Mouse (Mus musculus): ENCODE data around the gene Esrra. TPM values are rescaled to one million over a fixed set of nuclear protein-coding genes. Genes with fewer than 3 reads are reported as not detected.

The Esrra gene
- polyA plus RNA-seq, 1 experiment from 2014 or later = 3.1 TPM

DNA sequence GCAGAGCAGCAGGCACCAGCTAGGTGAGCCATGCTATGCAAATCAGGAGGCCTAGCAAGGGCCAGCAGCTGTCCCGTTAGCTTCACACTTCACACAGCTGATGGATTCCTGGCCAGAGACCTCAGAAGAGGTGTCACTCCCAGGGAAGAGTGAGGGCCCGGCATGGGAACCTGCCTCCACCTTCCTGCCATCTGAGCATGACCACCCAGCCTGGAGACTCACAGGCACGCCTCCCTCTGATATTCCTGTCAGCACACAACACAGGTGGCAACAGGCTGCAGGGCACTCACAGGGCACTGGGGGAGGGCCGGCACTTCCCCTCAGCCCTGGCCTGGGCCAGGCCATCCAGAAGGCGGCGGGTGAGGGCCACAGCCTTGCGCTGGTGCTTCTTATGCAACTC is 33.8 kb upstream of the Esrra start:
- no peak overlapping the region for H3K4me2 ChIP-seq
- no peaks in the 10 kb centered on the region for H3K27me3 ChIP-seq (ENCODE audit: insufficient read depth, low read length)
- peaks cover 11% of the 10 kb centered on the region for H3K4me1 ChIP-seq (ENCODE audit: insufficient read depth)
- no peak overlapping the region for H3K9ac ChIP-seq
- no peak for DNase-seq
- no peak for TF ChIP-seq CTCF (IDR thresholded peaks at IDR 0.05; ENCODE audit: low read depth)
- no peak overlapping the region for H3K4me3 ChIP-seq (ENCODE audit: low read depth, low read length)
- no peak overlapping the region for H3K27ac ChIP-seq (ENCODE audit: low read depth)
- H3K9me3 ChIP-seq (ENCODE audit: low read depth, low read length) = no peaks in the 10 kb centered on the region
- peaks cover 67% of the 10 kb centered on the region for H3K36me3 ChIP-seq (ENCODE audit: insufficient read depth)
- ATAC-seq (ENCODE audit: insufficient read depth) = no peak
- 68% methylated on average over 7 of the region's 7 CpGs for WGBS

DNA sequence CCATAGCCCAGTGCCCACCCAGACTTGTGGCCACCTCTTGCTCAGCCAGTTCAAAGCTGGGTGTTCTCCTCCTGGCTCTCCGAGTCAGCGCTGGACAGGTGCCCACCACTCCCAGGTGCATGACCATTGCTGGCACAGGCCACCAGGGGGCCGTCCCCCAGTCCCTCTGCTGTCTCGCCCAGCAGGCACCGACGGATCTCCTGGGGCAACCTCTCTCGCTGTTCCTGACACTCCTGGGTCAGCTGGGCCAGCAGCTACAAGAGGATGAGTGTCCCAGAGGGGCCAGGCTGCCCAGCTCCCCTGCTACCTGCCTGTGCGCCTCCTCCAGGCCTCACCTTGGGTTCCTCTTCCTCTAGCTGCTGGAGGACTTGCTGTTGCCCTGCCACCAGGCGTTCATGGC is 32.4 kb upstream of the Esrra start:
- H3K36me3 ChIP-seq (ENCODE audit: insufficient read depth) = peaks cover 57% of the 10 kb centered on the region
- WGBS = 45% methylated on average over 9 of the region's 9 CpGs
- DNase-seq = peak; percentile 41
- no peaks in the 10 kb centered on the region for H3K9me3 ChIP-seq (ENCODE audit: low read depth, low read length)
- H3K4me1 ChIP-seq (ENCODE audit: insufficient read depth) = peaks cover 17% of the 10 kb centered on the region
- no peak overlapping the region for H3K4me2 ChIP-seq
- H3K9ac ChIP-seq = no peak overlapping the region
- ATAC-seq (ENCODE audit: insufficient read depth) = no peak
- no peaks in the 10 kb centered on the region for H3K27me3 ChIP-seq (ENCODE audit: insufficient read depth, low read length)
- no peak overlapping the region for H3K27ac ChIP-seq (ENCODE audit: low read depth)
- peak; percentile 71 for TF ChIP-seq CTCF (IDR thresholded peaks at IDR 0.05; ENCODE audit: low read depth)
- no peak overlapping the region for H3K4me3 ChIP-seq (ENCODE audit: low read depth, low read length)

DNA sequence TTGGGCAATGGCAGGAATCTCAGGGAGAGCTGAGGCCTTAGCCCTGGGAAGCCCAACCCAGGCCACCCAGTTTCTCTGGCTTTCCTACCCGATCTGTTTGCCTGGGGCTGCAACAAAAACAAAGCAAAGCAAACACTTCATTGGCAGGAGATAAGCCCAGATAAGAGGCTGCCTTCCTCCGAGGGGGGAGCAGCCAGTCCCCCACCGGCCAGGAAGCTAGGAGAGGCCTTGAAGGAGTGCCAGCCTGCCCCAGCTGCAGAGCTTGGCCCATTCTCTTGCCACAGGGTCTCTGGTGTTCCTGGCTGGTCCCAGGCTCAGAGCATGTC is 31.1 kb upstream of the Esrra start:
- Histone ChIP-seq H3K36me3 (ENCODE audit: insufficient read depth) (peaks cover 45% of the 10 kb centered on the region), H3K4me2 (peak overlapping the region; percentile 95), H3K9ac (peak overlapping the region; percentile 73), H3K27me3 (ENCODE audit: insufficient read depth, low read length) (no peaks in the 10 kb centered on the region), H3K4me1 (ENCODE audit: insufficient read depth) (peaks cover 17% of the 10 kb centered on the region), H3K9me3 (ENCODE audit: low read depth, low read length) (no peaks in the 10 kb centered on the region), H3K4me3 (ENCODE audit: low read depth, low read length) (peak overlapping the region; percentile 55), H3K27ac (ENCODE audit: low read depth) (peak overlapping the region; percentile 99)
- whole genome bisulfite sequencing = 5% methylated on average over 3 of the region's 3 CpGs
- peak; percentile 58 for DNase-seq
- ATAC-seq (ENCODE audit: insufficient read depth) = peak; percentile 9; the same call in 1 of the 2 replicates
- no peak for TF ChIP-seq CTCF (IDR thresholded peaks at IDR 0.05; ENCODE audit: low read depth)

DNA sequence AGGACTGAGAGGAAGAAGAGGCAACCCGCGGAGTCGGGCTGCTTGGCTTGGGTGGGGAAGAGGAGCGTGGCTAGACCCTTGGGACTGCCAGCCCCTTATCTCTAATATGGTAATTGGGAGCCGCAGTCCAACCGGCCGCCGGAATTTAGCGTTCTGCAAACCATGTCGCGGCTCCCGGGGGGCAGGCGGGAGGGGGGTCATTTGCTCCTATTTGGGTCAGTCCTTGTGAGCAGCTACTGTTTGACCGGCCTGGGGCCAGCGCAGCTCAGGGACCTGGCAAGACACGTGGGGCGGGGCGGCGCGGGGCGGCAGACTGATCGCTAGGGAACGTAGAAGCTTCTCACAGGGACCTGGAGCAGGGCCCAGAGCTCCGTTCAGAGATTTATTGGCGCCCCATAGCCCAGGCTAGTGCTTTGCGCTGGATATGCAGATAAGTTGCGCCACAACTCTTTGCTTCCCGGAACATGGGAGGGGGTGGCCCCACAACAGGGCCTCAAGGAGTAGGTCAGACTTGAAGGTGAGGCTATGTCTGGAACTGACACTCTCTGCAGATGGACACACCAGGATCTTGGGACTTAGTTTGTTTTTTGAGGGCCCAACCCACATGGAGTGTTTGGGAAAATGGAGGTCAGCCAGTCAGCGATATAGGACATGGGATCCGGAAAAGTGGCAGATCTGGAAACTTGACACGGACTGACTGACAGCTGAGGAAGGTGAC is 30.5 kb upstream of the Esrra start:
- no peak for TF ChIP-seq CTCF (IDR thresholded peaks at IDR 0.05; ENCODE audit: low read depth)
- H3K4me3 ChIP-seq (ENCODE audit: low read depth, low read length) = peak overlapping the region; percentile 55

DNA sequence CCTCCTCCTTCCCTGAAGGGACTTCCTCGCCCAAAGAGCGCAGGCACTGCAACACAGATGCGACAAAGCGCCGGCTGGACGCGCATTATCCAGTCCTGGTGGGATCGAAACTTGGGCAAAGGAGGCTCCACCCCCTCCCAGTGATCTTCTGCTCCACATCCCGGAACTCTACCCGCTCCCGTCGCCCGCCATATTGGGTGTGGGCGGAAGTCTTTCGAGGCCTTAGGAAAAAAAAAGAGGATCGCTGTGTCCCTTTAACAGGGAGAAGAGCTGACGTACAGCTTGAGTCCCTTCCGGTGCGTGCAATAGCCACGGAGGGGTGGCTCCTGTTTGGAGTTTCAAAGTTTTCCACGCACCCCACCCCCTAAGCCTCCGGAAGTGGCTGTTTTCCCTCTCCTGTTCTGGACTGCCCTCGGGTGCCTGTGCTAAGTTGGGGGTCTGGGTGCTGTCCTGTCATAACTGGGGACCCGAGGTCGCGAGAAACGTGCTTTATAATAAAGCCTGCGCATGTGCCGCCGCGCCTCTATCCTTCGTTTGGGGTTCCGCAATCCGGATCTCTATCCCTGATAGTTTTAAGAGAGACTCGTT is 29.9 kb upstream of the Esrra start:
- H3K36me3 ChIP-seq (ENCODE audit: insufficient read depth) = peaks cover 33% of the 10 kb centered on the region
- peak; percentile 80 for ATAC-seq (ENCODE audit: insufficient read depth)

More for the DNA sequence above, 30.5 kb upstream of the Esrra start:
- no peaks in the 10 kb centered on the region for H3K9me3 ChIP-seq (ENCODE audit: low read depth, low read length)
- peaks cover 17% of the 10 kb centered on the region for H3K4me1 ChIP-seq (ENCODE audit: insufficient read depth)
- no peaks in the 10 kb centered on the region for H3K27me3 ChIP-seq (ENCODE audit: insufficient read depth, low read length)
- peak overlapping the region; percentile 95 for H3K4me2 ChIP-seq
- peak overlapping the region; percentile 99 for H3K27ac ChIP-seq (ENCODE audit: low read depth)
- DNase-seq (peak; percentile 86), ATAC-seq (ENCODE audit: insufficient read depth) (peak; percentile 65)
- WGBS = 2% methylated on average over 31 of the region's 31 CpGs
- peak overlapping the region; percentile 73 for H3K9ac ChIP-seq
- peaks cover 40% of the 10 kb centered on the region for H3K36me3 ChIP-seq (ENCODE audit: insufficient read depth)

DNA sequence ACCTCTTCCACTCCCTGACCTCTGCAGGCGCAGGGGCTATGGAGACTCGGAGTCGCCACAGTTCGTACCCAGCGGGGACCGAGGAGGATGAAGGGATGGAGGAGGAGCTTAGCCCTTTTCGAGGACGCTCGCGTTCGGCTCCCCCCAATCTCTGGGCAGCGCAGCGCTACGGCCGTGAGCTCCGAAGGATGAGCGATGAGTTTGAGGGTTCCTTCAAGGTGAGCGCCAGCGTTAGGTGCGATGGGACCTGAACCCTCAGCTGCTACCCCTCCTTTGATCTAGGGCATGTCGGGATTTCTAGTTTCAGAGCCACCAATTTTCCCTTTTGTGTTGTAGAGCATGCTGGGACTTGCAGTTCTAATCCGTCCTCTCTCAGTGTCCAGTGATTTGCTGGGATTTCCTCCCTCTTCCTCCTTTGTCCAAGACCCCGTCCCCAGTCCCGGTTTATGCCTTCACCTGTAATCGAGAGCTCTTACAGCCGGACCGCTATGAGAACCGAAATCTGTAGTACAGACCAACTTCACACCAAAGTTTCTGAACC is 29.1 kb upstream of the Esrra start:
- Histone ChIP-seq H3K27me3 (ENCODE audit: insufficient read depth, low read length) (no peaks in the 10 kb centered on the region), H3K9ac (peak overlapping the region; percentile 73), H3K4me3 (ENCODE audit: low read depth, low read length) (peak overlapping the region; percentile 55), H3K4me1 (ENCODE audit: insufficient read depth) (peaks cover 17% of the 10 kb centered on the region), H3K36me3 (ENCODE audit: insufficient read depth) (peaks cover 27% of the 10 kb centered on the region), H3K4me2 (peak overlapping the region; percentile 95), H3K9me3 (ENCODE audit: low read depth, low read length) (no peaks in the 10 kb centered on the region), H3K27ac (ENCODE audit: low read depth) (peak overlapping the region; percentile 99)
- DNase-seq (peak; percentile 79), ATAC-seq (ENCODE audit: insufficient read depth) (peak; percentile 27)
- under 1% methylated on average over 28 of the region's 28 CpGs for WGBS
- no peak for TF ChIP-seq CTCF (IDR thresholded peaks at IDR 0.05; ENCODE audit: low read depth)

More for the DNA sequence above, 29.9 kb upstream of the Esrra start:
- Histone ChIP-seq H3K4me2 (peak overlapping the region; percentile 95), H3K4me1 (ENCODE audit: insufficient read depth) (peaks cover 17% of the 10 kb centered on the region), H3K4me3 (ENCODE audit: low read depth, low read length) (peak overlapping the region; percentile 55), H3K9ac (peak overlapping the region; percentile 73), H3K9me3 (ENCODE audit: low read depth, low read length) (no peaks in the 10 kb centered on the region), H3K27me3 (ENCODE audit: insufficient read depth, low read length) (no peaks in the 10 kb centered on the region), H3K27ac (ENCODE audit: low read depth) (peak overlapping the region; percentile 99)
- TF ChIP-seq CTCF (IDR thresholded peaks at IDR 0.05; ENCODE audit: low read depth) = no peak
- WGBS = 1% methylated on average over 35 of the region's 35 CpGs
- peak; percentile 96 for DNase-seq

DNA sequence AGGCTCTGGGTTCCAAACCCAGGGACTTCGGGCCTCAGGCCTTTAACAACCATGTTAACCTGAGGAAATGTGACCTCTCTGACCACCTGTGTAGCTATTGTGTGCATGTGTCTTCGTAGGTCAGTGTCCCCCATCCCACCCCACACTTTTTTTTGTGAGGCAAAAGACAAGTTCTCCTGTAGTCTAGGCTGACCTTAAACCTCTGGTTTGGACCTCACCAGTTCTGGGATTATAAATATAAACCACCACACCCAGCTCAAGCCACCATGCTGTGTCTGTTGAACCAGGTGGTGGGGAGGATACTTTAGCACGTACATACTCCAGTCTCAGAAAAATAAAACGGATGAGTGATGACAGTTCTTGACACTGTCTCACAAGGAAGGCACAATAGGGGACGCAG is 28.3 kb upstream of the Esrra start:
- ATAC-seq (ENCODE audit: insufficient read depth) (no peak), DNase-seq (no peak)
- no peak for TF ChIP-seq CTCF (IDR thresholded peaks at IDR 0.05; ENCODE audit: low read depth)
- H3K27ac ChIP-seq (ENCODE audit: low read depth) = peak overlapping the region; percentile 99
- WGBS = 52% methylated on average over 5 of the region's 5 CpGs
- no peaks in the 10 kb centered on the region for H3K9me3 ChIP-seq (ENCODE audit: low read depth, low read length)
- no peaks in the 10 kb centered on the region for H3K27me3 ChIP-seq (ENCODE audit: insufficient read depth, low read length)
- peaks cover 17% of the 10 kb centered on the region for H3K4me1 ChIP-seq (ENCODE audit: insufficient read depth)
- peak overlapping the region; percentile 73 for H3K9ac ChIP-seq
- H3K4me3 ChIP-seq (ENCODE audit: low read depth, low read length) = peak overlapping the region; percentile 55
- peak overlapping the region; percentile 95 for H3K4me2 ChIP-seq
- H3K36me3 ChIP-seq (ENCODE audit: insufficient read depth) = peaks cover 21% of the 10 kb centered on the region
